Mouse (Mus musculus) C2C12 (cell line): ENCODE measurements around the gene Pfkfb3. TPM values are rescaled to one million over a fixed set of nuclear protein-coding genes. Genes with fewer than 3 reads are reported as not detected.

Experiments used
- H3K27me3 ChIP-seq: one replicate; pipeline ENCODE4 v1.6.1; 2011; ENCODE audit not compliant: control insufficient read depth, insufficient read depth, insufficient read length
- H3K36me3 ChIP-seq: one replicate; pipeline ENCODE4 v1.6.1; 2011; ENCODE audit not compliant: control insufficient read depth, insufficient read depth
- H3K4me3 ChIP-seq: one replicate; pipeline ENCODE4 v1.5.1; 2011; ENCODE audit warnings: mild to moderate bottlenecking, control low read depth; ENCODE audit not compliant: poor library complexity, insufficient read depth, severe bottlenecking
- H3K79me2 ChIP-seq: one replicate; pipeline ENCODE4 v1.6.1; 2011; ENCODE audit not compliant: control insufficient read depth, insufficient read depth
- H3K79me3 ChIP-seq: one replicate; pipeline ENCODE4 v1.6.1; 2011; ENCODE audit warnings: low read depth, control low read depth
- H3ac ChIP-seq: one replicate; pipeline ENCODE3; 2011; ENCODE audit warnings: low read depth; ENCODE audit not compliant: control insufficient read depth, insufficient read length
- CEBPB ChIP-seq: IDR thresholded peaks from one replicate; pipeline ENCODE4 v1.6.1; 2011; ENCODE audit warnings: low read depth, mild to moderate bottlenecking, control low read depth, moderate library complexity
- CTCF ChIP-seq: IDR thresholded peaks from one replicate; pipeline ENCODE4 v1.5.1; 2011; ENCODE audit not compliant: control insufficient read depth, insufficient read depth, insufficient read length
- FOSL1 ChIP-seq: IDR thresholded peaks from one replicate; pipeline ENCODE4 v1.8.0; 2011; ENCODE audit warnings: mild to moderate bottlenecking, low read length; ENCODE audit not compliant: poor library complexity, insufficient read depth, severe bottlenecking
- MAX ChIP-seq: IDR thresholded peaks from one replicate; pipeline ENCODE4 v1.6.1; 2011; ENCODE audit warnings: mild to moderate bottlenecking, control low read depth
- MYOD1 ChIP-seq: IDR thresholded peaks from one replicate; pipeline ENCODE4 v1.6.1; 2011; ENCODE audit warnings: low read depth; ENCODE audit not compliant: control insufficient read depth, insufficient read length
- MYOG ChIP-seq: IDR thresholded peaks from one replicate; pipeline ENCODE4 v1.6.1; 2011; ENCODE audit not compliant: control insufficient read depth, insufficient read length; ENCODE audit errors: extremely low read depth
- USF1 ChIP-seq: IDR thresholded peaks from one replicate; pipeline ENCODE4 v1.6.1; 2011; ENCODE audit warnings: low read depth, mild to moderate bottlenecking, control low read depth, moderate library complexity
- polyA plus RNA-seq: library from polyadenylated mRNA; unstranded; fragments of >200 nt; fragmentation: generic; extraction: Trizol; gene quantifications from one replicate; pipeline ENCODE4 v1.2.1, GENCODE M21; 2012; ENCODE audit warnings: missing spikeins

Gene Pfkfb3
- polyA plus RNA-seq, 1 experiment, result 4.2 TPM

GRCm38 (mm10) chr2:11547609-11548008, 6.3 kb downstream of the Pfkfb3 start:
- Histone ChIP-seq H3K4me3 (no peak overlapping the region), H3K36me3 (no peaks in the 10 kb centered on the region), H3K79me3 (no peaks in the 10 kb centered on the region), H3K27me3 (no peaks in the 10 kb centered on the region), H3K79me2 (no peaks in the 10 kb centered on the region), H3ac (no peak overlapping the region)
- TF ChIP-seq CEBPB, result no peak
- TF ChIP-seq MYOG, result no peak
- no peak for TF ChIP-seq FOSL1
- TF ChIP-seq CTCF, result no peak
- TF ChIP-seq MAX, result no peak

- no peaks in the 10 kb centered on the region for H3K36me3 ChIP-seq
- H3K79me3 ChIP-seq, result no peaks in the 10 kb centered on the region
- no peaks in the 10 kb centered on the region for H3K27me3 ChIP-seq
- no peak overlapping the region for H3K4me3 ChIP-seq
- H3K79me2 ChIP-seq, result no peaks in the 10 kb centered on the region
- no peak overlapping the region for H3ac ChIP-seq
- TF ChIP-seq USF1 (no peak), CEBPB (no peak), MYOG (no peak), MAX (no peak), MYOD1 (no peak), CTCF (no peak), FOSL1 (no peak)
Measured at GRCm38 (mm10) chr2:11546091-11546490, 7.8 kb downstream of the Pfkfb3 start.

DNA sequence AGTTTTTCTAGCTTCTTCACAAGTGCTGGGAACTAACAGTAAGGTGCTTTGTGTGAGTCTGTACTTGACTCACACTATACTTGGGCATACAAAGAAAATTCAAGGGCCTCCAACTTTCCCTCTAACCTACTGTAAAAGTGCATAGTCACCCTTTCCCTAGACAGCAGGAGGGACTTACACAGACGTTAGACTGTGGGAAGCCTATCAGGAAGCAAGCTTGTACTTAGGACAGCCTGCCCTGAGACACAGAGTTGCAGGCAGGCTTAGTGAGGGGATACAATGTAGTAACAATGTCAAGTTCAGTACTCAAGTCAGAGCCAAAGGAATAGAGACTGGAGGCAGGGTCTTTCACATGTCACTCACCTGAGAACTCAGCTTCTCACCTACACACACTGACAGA, 8.5 kb downstream of the Pfkfb3 start:
- Histone ChIP-seq H3K79me2 (no peaks in the 10 kb centered on the region), H3K36me3 (no peaks in the 10 kb centered on the region), H3K4me3 (no peak overlapping the region), H3K27me3 (no peaks in the 10 kb centered on the region), H3ac (no peak overlapping the region), H3K79me3 (no peaks in the 10 kb centered on the region)
- TF ChIP-seq FOSL1 (no peak), MAX (no peak), CTCF (no peak), MYOG (no peak), MYOD1 (no peak), CEBPB (no peak), USF1 (no peak)

DNA sequence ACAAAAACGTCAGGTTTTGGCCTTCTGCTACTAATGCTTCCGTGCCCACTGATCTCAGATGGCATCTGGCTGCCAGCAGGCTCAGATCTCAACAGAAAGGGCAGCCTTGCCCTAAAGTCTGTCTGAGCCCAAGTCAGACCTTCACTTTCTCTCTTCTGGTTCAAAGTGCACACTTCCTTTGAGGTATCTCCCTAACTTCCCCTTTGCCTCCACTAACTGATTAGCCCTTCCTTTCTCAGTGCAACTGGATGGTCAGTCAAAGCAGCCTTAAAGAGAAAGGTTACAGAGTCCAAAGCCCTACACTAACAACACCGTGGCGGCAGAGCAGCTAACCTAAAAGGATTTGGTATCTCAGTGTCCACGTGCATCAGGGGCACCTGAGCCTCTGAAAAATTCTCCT, 9.5 kb downstream of the Pfkfb3 start:
- TF ChIP-seq MYOD1, result no peak
- no peak for TF ChIP-seq CEBPB
- no peak for TF ChIP-seq MYOG
- no peak for TF ChIP-seq USF1
- no peak for TF ChIP-seq CTCF
- no peak for TF ChIP-seq MAX
- TF ChIP-seq FOSL1, result no peak
- Histone ChIP-seq H3K36me3 (no peaks in the 10 kb centered on the region), H3K4me3 (no peak overlapping the region), H3K27me3 (no peaks in the 10 kb centered on the region), H3K79me2 (no peaks in the 10 kb centered on the region), H3K79me3 (no peaks in the 10 kb centered on the region), H3ac (no peak overlapping the region)

DNA sequence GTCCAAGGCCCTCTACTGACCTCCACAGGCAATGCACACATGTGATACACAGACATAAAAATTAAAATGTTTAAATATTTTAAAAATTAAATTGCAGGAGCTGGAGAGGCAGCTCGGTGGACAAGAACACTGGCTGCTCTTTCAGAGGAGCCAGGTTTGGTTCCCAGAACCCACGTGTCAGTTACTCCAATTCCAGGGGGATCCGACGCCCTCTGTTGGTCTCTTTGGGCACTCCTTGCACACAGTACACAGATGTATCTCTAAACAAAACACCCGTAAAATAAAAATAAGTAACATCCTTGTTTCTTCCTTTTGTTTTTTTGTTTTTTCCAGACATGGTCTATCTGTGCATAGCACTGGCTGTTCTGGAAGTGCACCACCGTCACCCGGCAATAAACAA, 10.7 kb downstream of the Pfkfb3 start:
- no peaks in the 10 kb centered on the region for H3K27me3 ChIP-seq
- H3K4me3 ChIP-seq, result no peak overlapping the region
- no peaks in the 10 kb centered on the region for H3K36me3 ChIP-seq

DNA sequence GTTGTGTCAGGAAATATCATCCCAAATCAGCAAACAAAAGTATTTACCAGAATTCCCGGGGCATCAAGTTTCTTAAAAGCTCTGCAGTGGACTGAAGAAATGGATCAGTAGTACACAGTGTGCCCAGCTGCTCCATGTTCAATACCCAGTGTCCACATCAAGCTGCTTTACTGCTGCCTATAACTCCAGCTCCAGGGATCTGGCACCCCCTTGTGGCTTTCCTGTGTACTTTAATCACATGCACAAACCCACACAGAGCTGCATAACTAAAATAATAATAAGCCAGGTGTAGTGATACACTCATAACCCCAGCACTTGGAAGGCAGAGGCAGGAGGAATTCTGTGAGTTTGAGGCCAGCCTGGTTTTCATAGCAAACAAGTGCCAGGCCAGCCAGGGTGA, 11.2 kb downstream of the Pfkfb3 start:
- TF ChIP-seq MAX, result no peak
- peak; percentile 45 for TF ChIP-seq CTCF
- no peak for TF ChIP-seq USF1
- no peak for TF ChIP-seq MYOD1
- TF ChIP-seq MYOG, result no peak

More for the DNA sequence above, 10.7 kb downstream of the Pfkfb3 start:
- Histone ChIP-seq H3K79me2 (no peaks in the 10 kb centered on the region), H3K79me3 (no peaks in the 10 kb centered on the region), H3ac (no peak overlapping the region)
- TF ChIP-seq MYOD1, result no peak
- no peak for TF ChIP-seq MYOG
- TF ChIP-seq MAX, result no peak
- no peak for TF ChIP-seq CTCF
- TF ChIP-seq CEBPB, result no peak
- TF ChIP-seq USF1, result no peak
- no peak for TF ChIP-seq FOSL1

More for the DNA sequence above, 11.2 kb downstream of the Pfkfb3 start:
- H3ac ChIP-seq, result no peak overlapping the region
- no peak overlapping the region for H3K4me3 ChIP-seq
- H3K36me3 ChIP-seq, result no peaks in the 10 kb centered on the region
- no peaks in the 10 kb centered on the region for H3K27me3 ChIP-seq
- no peaks in the 10 kb centered on the region for H3K79me3 ChIP-seq
- no peaks in the 10 kb centered on the region for H3K79me2 ChIP-seq
